Mouse (Mus musculus) lung, embryonic 14.5 days (tissue): ENCODE data around the gene Mafk. TPM values are rescaled to one million over a fixed set of nuclear protein-coding genes. Genes with fewer than 3 reads are reported as not detected.
A peak's percentile ranks its signal among the peaks of the same experiment; 100 is the strongest.

Experiments
- ATAC-seq: fragments of 200-750 bp; cut with Nextera tagmentation; 2 replicates; pipeline ENCODE4 v1.8.0; 2017; ENCODE audit warnings: mild to moderate bottlenecking, moderate TSS enrichment, moderate library complexity; ENCODE audit not compliant: insufficient read depth
- DNase-seq: peaks from one replicate; pipeline ENCODE4 v3.0.0-alpha.2; 2015
- H3K27ac ChIP-seq: fragments of 300-500 bp; sonication (generic); 2 replicates; pipeline ENCODE4 v1.5.1; 2014; ENCODE audit warnings: low read depth, mild to moderate bottlenecking, moderate library complexity
- H3K27me3 ChIP-seq: fragments of 300-500 bp; sonication (generic); 2 replicates; pipeline ENCODE4 v1.6.1; 2014; ENCODE audit warnings: low read length, control low read depth; ENCODE audit not compliant: insufficient read depth
- H3K36me3 ChIP-seq: fragments of 300-500 bp; sonication (generic); 2 replicates; pipeline ENCODE4 v1.6.1; 2014; ENCODE audit warnings: control low read depth; ENCODE audit not compliant: insufficient read depth
- H3K4me1 ChIP-seq: fragments of 300-500 bp; sonication (generic); 2 replicates; pipeline ENCODE4 v1.6.1; 2014; ENCODE audit warnings: antibody characterized with exemption, control low read depth; ENCODE audit not compliant: insufficient read depth
- H3K4me2 ChIP-seq: fragments of 300-500 bp; sonication (generic); 2 replicates; pipeline ENCODE4 v1.6.1; 2014; ENCODE audit warnings: mild to moderate bottlenecking
- H3K4me3 ChIP-seq: fragments of 300-500 bp; sonication (generic); 2 replicates; pipeline ENCODE4 v1.5.1; 2014; ENCODE audit warnings: low read depth, low read length
- H3K9ac ChIP-seq: fragments of 300-500 bp; sonication (generic); 2 replicates; pipeline ENCODE4 v1.6.1; 2014
- H3K9me3 ChIP-seq: fragments of 300-500 bp; sonication (generic); 2 replicates; pipeline ENCODE4 v1.6.1; 2016; ENCODE audit warnings: low read depth, low read length, control low read depth
- CTCF ChIP-seq: IDR thresholded peaks from 2 replicates; pipeline ENCODE4 v1.5.1; 2016; ENCODE audit warnings: antibody characterized with exemption, low read depth
- WGBS: fragments of 180-500 bp; shearing (Covaris S2); extraction: QIAGEN DNeasy Blood & Tissue Kit; methylation state at CpG from one replicate; pipeline ENCODE4 v1.1.7; 2014; 5-methylcytosine and 5-hydroxymethylcytosine counted together
- polyA plus RNA-seq: library from polyadenylated mRNA; unstranded; fragments of >200 nt; fragmentation: Nextera tagmentation; extraction: Ambion mirVana; gene quantifications from 2 replicates; pipeline ENCODE4 v1.2.1, GENCODE M21; 2014

Gene Mafk
- polyA plus RNA-seq, 1 experiment from 2014 or later = 10.0 TPM

- Histone ChIP-seq H3K27ac (no peak overlapping the region), H3K9me3 (no peaks in the 10 kb centered on the region), H3K9ac (no peak overlapping the region), H3K36me3 (no peaks in the 10 kb centered on the region), H3K27me3 (no peaks in the 10 kb centered on the region), H3K4me1 (peaks cover 19% of the 10 kb centered on the region), H3K4me2 (no peak overlapping the region), H3K4me3 (no peak overlapping the region)
- DNase-seq (no peak), ATAC-seq (no peak)
- 0 out of 2 replicates have a peak, but pooled peaks have one; percentile 6 for TF ChIP-seq CTCF
- 47% methylated on average over 4 of the region's 4 CpGs for WGBS
These were observed 1.8 kb upstream of the Mafk start for GRCm38 (mm10) chr5:139789466-139789865.

DNA sequence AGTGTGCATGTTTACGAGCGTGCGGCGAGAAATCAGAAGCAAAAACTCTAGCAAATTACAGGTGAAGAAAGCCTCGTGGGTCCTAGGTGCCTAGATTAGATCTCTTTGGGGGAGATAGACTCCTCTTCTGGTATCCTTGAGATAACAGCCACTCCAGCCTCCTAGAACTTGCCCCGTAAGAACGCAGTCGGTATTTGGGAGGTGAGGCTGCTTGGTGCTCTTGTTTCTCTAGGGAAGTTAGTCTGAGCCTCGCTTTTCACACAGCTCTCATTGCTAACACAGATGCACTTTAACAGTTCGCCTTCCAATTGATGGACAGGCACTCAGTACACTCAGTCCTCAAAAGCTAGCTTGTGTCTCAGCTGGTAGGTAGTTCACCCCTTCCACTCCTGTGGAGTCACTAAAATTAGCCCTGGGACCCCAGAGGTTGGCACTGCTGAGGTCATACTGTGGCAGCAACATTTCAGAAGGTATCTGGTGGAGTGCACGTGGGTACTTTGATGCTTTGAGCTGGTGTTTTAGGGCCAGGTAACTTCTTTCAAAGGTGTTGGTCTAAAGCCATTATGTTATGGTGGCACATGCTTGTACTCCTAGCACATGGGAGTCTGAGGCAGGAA, 954 bp downstream of the Mafk start:
- WGBS = 12% methylated on average over 11 of the region's 11 CpGs
- ATAC-seq (no peak), DNase-seq (no peak)
- H3K36me3 ChIP-seq = no peaks in the 10 kb centered on the region
- TF ChIP-seq CTCF = no peak
- peaks cover 33% of the 10 kb centered on the region for H3K4me1 ChIP-seq
- peak overlapping the region; percentile 91 for H3K4me3 ChIP-seq
- H3K27me3 ChIP-seq = no peaks in the 10 kb centered on the region
- H3K4me2 ChIP-seq = peak overlapping the region; percentile 100
- peak overlapping the region; percentile 77 for H3K9ac ChIP-seq
- H3K27ac ChIP-seq = peak overlapping the region; percentile 80; the same call in 1 of the 2 replicates
- no peaks in the 10 kb centered on the region for H3K9me3 ChIP-seq

DNA sequence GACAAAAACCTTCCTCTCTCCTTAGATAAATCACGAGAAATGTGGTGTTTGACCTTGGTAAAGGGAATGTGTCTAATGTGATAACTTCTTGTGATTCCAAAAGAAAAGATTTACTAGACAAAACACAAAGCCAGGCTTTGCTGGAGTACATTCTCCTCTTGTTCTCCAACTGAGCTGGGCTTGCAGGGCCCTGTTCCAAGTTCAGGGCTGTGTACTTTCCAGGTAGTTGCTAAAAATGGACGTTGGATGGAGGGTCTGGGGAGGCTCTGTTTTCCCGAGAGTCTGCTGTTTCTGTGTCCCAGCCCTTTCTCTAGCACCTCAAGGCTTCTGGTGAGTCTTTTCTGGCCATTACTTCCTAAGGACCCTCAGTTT, 1.6 kb downstream of the Mafk start:
- Histone ChIP-seq H3K4me2 (peak overlapping the region; percentile 100), H3K36me3 (no peaks in the 10 kb centered on the region), H3K4me1 (peaks cover 40% of the 10 kb centered on the region), H3K4me3 (peak overlapping the region; percentile 91), H3K27ac (peak overlapping the region; percentile 55; the same call in 1 of the 2 replicates), H3K9me3 (no peaks in the 10 kb centered on the region), H3K27me3 (no peaks in the 10 kb centered on the region), H3K9ac (peak overlapping the region; percentile 44; the same call in 1 of the 2 replicates)
- TF ChIP-seq CTCF = no peak
- DNase-seq = no peak
- ATAC-seq = no peak
- 23% methylated on average over 3 of the region's 3 CpGs for WGBS

DNA sequence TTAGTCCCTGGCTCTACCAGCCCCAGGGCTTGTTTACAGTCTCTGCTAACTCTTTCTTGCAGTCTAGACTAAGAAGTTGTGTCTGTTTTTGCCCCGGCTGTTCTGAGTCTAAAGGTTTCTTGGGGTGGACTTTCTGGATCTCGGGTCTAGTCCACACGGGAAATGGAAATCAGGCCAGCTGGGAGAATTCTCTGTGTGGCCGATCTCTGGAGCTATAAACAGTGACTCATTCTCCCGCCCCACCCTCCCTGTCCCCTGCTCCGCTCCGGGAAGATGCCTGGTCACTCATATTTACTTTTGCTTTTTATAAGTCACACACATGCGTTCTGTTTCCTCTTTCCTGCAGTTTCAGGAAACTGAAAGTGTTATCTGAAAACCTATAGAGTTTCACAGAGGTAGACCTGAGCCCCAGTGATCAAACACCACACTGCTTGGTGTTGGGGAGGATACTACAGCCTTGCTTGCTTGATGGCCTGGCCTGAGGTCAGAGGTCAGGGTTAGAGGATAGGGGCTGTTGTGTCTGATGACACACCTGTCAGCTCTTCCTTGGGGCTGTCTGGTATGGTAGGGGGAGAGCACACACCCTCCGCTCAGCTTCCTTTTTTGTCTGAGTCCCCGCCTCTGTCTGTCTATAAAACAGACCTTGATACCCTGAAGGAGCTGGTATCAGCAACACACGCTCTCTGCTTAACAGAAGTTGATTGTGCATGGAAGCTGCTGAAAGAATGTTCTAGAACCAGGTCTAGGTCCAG, 2.2 kb downstream of the Mafk start:
- no peaks in the 10 kb centered on the region for H3K27me3 ChIP-seq
- H3K4me2 ChIP-seq = peak overlapping the region; percentile 100
- H3K9ac ChIP-seq = peak overlapping the region; percentile 44; the same call in 1 of the 2 replicates
- H3K27ac ChIP-seq = peak overlapping the region; percentile 55; the same call in 1 of the 2 replicates
- no peak for TF ChIP-seq CTCF
- ATAC-seq (no peak), DNase-seq (peak; percentile 55)
- no peaks in the 10 kb centered on the region for H3K36me3 ChIP-seq
- H3K4me3 ChIP-seq = peak overlapping the region; percentile 91
- peaks cover 45% of the 10 kb centered on the region for H3K4me1 ChIP-seq
- 24% methylated on average over 11 of the region's 11 CpGs for WGBS
- H3K9me3 ChIP-seq = no peaks in the 10 kb centered on the region

DNA sequence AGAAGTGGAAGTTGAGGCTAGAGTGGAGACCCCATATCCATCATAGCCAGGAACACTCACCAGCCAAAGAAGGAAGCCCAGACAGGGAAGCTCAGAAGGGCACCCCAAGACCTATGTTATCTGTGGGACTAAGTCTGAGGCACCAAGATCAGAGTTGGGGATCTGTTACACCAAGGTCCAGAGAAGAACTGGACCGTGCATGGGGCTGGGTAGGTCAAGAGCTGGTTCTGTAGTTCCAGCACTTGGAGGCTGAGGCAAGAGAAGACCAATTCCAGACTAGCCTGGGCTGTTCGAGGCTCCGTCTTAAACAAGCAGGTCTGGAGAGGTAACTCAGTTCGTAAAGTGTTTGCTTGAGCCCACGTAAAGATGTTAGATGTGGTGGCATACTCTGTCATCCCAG, 2.8 kb downstream of the Mafk start:
- Histone ChIP-seq H3K4me1 (peaks cover 51% of the 10 kb centered on the region), H3K36me3 (no peaks in the 10 kb centered on the region), H3K9me3 (no peaks in the 10 kb centered on the region), H3K27ac (no peak overlapping the region), H3K27me3 (no peaks in the 10 kb centered on the region), H3K9ac (no peak overlapping the region; the same call in 1 of the 2 replicates), H3K4me2 (peak overlapping the region; percentile 100), H3K4me3 (no peak overlapping the region; the same call in 1 of the 2 replicates)
- 68% methylated on average over 5 of the region's 5 CpGs for WGBS
- TF ChIP-seq CTCF = no peak
- no peak for DNase-seq
- no peak for ATAC-seq

- DNase-seq = no peak
- Histone ChIP-seq H3K27ac (no peak overlapping the region), H3K4me3 (no peak overlapping the region), H3K27me3 (no peaks in the 10 kb centered on the region), H3K4me2 (no peak overlapping the region; the same call in 1 of the 2 replicates), H3K36me3 (peaks cover 6% of the 10 kb centered on the region), H3K9ac (no peak overlapping the region), H3K4me1 (peaks cover 51% of the 10 kb centered on the region), H3K9me3 (no peaks in the 10 kb centered on the region)
- 48% methylated on average over 10 of the region's 10 CpGs for WGBS
- no peak for TF ChIP-seq CTCF
- no peak for ATAC-seq
These were observed 3.6 kb downstream of the Mafk start for GRCm38 (mm10) chr5:139794938-139795337.

- H3K4me1 ChIP-seq = peaks cover 48% of the 10 kb centered on the region
- peak overlapping the region; percentile 89; the same call in 1 of the 2 replicates for H3K27ac ChIP-seq
- WGBS = 64% methylated on average over 9 of the region's 9 CpGs
- H3K9me3 ChIP-seq = no peaks in the 10 kb centered on the region
- no peak overlapping the region for H3K4me3 ChIP-seq
- H3K4me2 ChIP-seq = peak overlapping the region; percentile 57; the same call in 1 of the 2 replicates
- H3K9ac ChIP-seq = no peak overlapping the region; the same call in 1 of the 2 replicates
- DNase-seq (no peak), ATAC-seq (no peak)
- no peaks in the 10 kb centered on the region for H3K27me3 ChIP-seq
- H3K36me3 ChIP-seq = peaks cover 17% of the 10 kb centered on the region
- no peak for TF ChIP-seq CTCF
These were observed 4.8 kb downstream of the Mafk start for GRCm38 (mm10) chr5:139796001-139796620.
